Mouse (Mus musculus): ENCODE measurements around the gene Ipo4. TPM values are rescaled to one million over a fixed set of nuclear protein-coding genes. Genes with fewer than 3 reads are reported as not detected.

Gene Ipo4
- 12.4 and 38.3 TPM in 2 replicates for polyA plus RNA-seq (2012; ENCODE audit: insufficient read depth, low replicate concordance)

- Histone ChIP-seq H3K4me3 (replicated peaks) (peak within 1 kb of the TSS; percentile 98), H3K4me1 (peaks cover 42% of the 10 kb centered on the region), H3K27me3 (replicated peaks) (no peaks in the 10 kb centered on the region), H3K9me3 (no peaks in the 10 kb centered on the region), H3K36me3 (replicated peaks; ENCODE audit: low read length) (peaks cover 84% of the 10 kb centered on the region)
- no peak for TF ChIP-seq GATA1 (IDR thresholded peaks at IDR 0.05; ENCODE audit: borderline replicate concordance, low read length)
- TF ChIP-seq FLI1 (IDR thresholded peaks at IDR 0.05; ENCODE audit: low read length), result no peak
These were observed at the start of gene Ipo4 for GRCm38 (mm10) chr14:55635523-55636007. TSS of gene Ipo4 (minus strand) at chr14:55635957.

GRCm38 (mm10) chr14:55682118-55682493 lies 46.3 kb upstream of the Ipo4 start:
- Histone ChIP-seq H3K27me3 (replicated peaks) (no peaks in the 10 kb centered on the region), H3K4me1 (peaks cover 30% of the 10 kb centered on the region), H3K9me3 (no peaks in the 10 kb centered on the region), H3K36me3 (replicated peaks; ENCODE audit: low read length) (peaks cover 36% of the 10 kb centered on the region), H3K4me3 (replicated peaks) (peak overlapping the region; percentile 95)
- no peak for TF ChIP-seq GATA1 (IDR thresholded peaks at IDR 0.05; ENCODE audit: borderline replicate concordance, low read length)

GRCm38 (mm10) chr14:55681160-55682117 lies 45.7 kb upstream of the Ipo4 start, which contains the start of gene Tinf2:
TSS of gene Tinf2 (minus strand) at chr14:55681820.
- no peaks in the 10 kb centered on the region for H3K9me3 ChIP-seq
- no peaks in the 10 kb centered on the region for H3K27me3 ChIP-seq (replicated peaks)
- H3K4me3 ChIP-seq (replicated peaks), result peak within 1 kb of the TSS; percentile 95
- TF ChIP-seq FLI1 (IDR thresholded peaks at IDR 0.05; ENCODE audit: low read length), result peak; percentile 62
- no peak for TF ChIP-seq GATA1 (IDR thresholded peaks at IDR 0.05; ENCODE audit: borderline replicate concordance, low read length)
- peaks cover 30% of the 10 kb centered on the region for H3K4me1 ChIP-seq
- H3K36me3 ChIP-seq (replicated peaks; ENCODE audit: low read length), result peaks cover 43% of the 10 kb centered on the region

- Histone ChIP-seq H3K9me3 (no peaks in the 10 kb centered on the region), H3K4me1 (peaks cover 34% of the 10 kb centered on the region), H3K4me3 (replicated peaks) (no peak overlapping the region), H3K36me3 (replicated peaks; ENCODE audit: low read length) (peaks cover 66% of the 10 kb centered on the region), H3K27me3 (replicated peaks) (no peaks in the 10 kb centered on the region)
- TF ChIP-seq GATA1 (IDR thresholded peaks at IDR 0.05; ENCODE audit: borderline replicate concordance, low read length) (no peak), FLI1 (IDR thresholded peaks at IDR 0.05; ENCODE audit: low read length) (no peak)
These were observed 41.9 kb upstream of the Ipo4 start for GRCm38 (mm10) chr14:55677615-55678014.

GRCm38 (mm10) chr14:55672741-55673060 lies 36.9 kb upstream of the Ipo4 start:
- TF ChIP-seq FLI1 (IDR thresholded peaks at IDR 0.05; ENCODE audit: low read length), result no peak
- no peak for TF ChIP-seq GATA1 (IDR thresholded peaks at IDR 0.05; ENCODE audit: borderline replicate concordance, low read length)
- Histone ChIP-seq H3K4me1 (peaks cover 42% of the 10 kb centered on the region), H3K27me3 (replicated peaks) (no peaks in the 10 kb centered on the region), H3K36me3 (replicated peaks; ENCODE audit: low read length) (peaks cover 55% of the 10 kb centered on the region), H3K4me3 (replicated peaks) (peak overlapping the region; percentile 99), H3K9me3 (no peaks in the 10 kb centered on the region)

- peaks cover 43% of the 10 kb centered on the region for H3K4me1 ChIP-seq
- H3K36me3 ChIP-seq (replicated peaks; ENCODE audit: low read length), result peaks cover 49% of the 10 kb centered on the region
These were observed 36.3 kb upstream of the Ipo4 start, which contains the start of the genes Gmpr2 and Nedd8 for GRCm38 (mm10) chr14:55671833-55672740. TSS of gene Gmpr2 (plus strand) at chr14:55671941. TSS of gene Nedd8 (minus strand) at chr14:55672124.

GRCm38 (mm10) chr14:55671486-55671832 lies 35.7 kb upstream of the Ipo4 start:
- Histone ChIP-seq H3K4me3 (replicated peaks) (peak overlapping the region; percentile 99), H3K9me3 (no peaks in the 10 kb centered on the region), H3K36me3 (replicated peaks; ENCODE audit: low read length) (peaks cover 48% of the 10 kb centered on the region), H3K27me3 (replicated peaks) (no peaks in the 10 kb centered on the region), H3K4me1 (peaks cover 43% of the 10 kb centered on the region)
- TF ChIP-seq GATA1 (IDR thresholded peaks at IDR 0.05; ENCODE audit: borderline replicate concordance, low read length) (no peak), FLI1 (IDR thresholded peaks at IDR 0.05; ENCODE audit: low read length) (no peak)

More at GRCm38 (mm10) chr14:55671833-55672740, 36.3 kb upstream of the Ipo4 start, which contains the start of the genes Gmpr2 and Nedd8:
- H3K4me3 ChIP-seq (replicated peaks), result peak within 1 kb of the TSS; percentile 99
- no peaks in the 10 kb centered on the region for H3K27me3 ChIP-seq (replicated peaks)
- no peak for TF ChIP-seq GATA1 (IDR thresholded peaks at IDR 0.05; ENCODE audit: borderline replicate concordance, low read length)
- no peak for TF ChIP-seq FLI1 (IDR thresholded peaks at IDR 0.05; ENCODE audit: low read length)
- H3K9me3 ChIP-seq, result no peaks in the 10 kb centered on the region

- Histone ChIP-seq H3K27me3 (replicated peaks) (no peaks in the 10 kb centered on the region), H3K36me3 (replicated peaks; ENCODE audit: low read length) (peaks cover 62% of the 10 kb centered on the region), H3K4me1 (peaks cover 24% of the 10 kb centered on the region), H3K9me3 (no peaks in the 10 kb centered on the region), H3K4me3 (replicated peaks) (peak overlapping the region; percentile 94)
- TF ChIP-seq FLI1 (IDR thresholded peaks at IDR 0.05; ENCODE audit: low read length) (no peak), GATA1 (IDR thresholded peaks at IDR 0.05; ENCODE audit: borderline replicate concordance, low read length) (no peak)
These were observed 24.9 kb upstream of the Ipo4 start for GRCm38 (mm10) chr14:55660636-55661035.

GRCm38 (mm10) chr14:55659960-55660573 lies 24.3 kb upstream of the Ipo4 start, which contains the start of gene Mdp1:
TSS of gene Mdp1 (minus strand) at chr14:55660508.
- Histone ChIP-seq H3K4me3 (replicated peaks) (peak within 1 kb of the TSS; percentile 94), H3K36me3 (replicated peaks; ENCODE audit: low read length) (peaks cover 61% of the 10 kb centered on the region), H3K9me3 (no peaks in the 10 kb centered on the region), H3K4me1 (peaks cover 30% of the 10 kb centered on the region), H3K27me3 (replicated peaks) (no peaks in the 10 kb centered on the region)
- TF ChIP-seq FLI1 (IDR thresholded peaks at IDR 0.05; ENCODE audit: low read length), result no peak
- no peak for TF ChIP-seq GATA1 (IDR thresholded peaks at IDR 0.05; ENCODE audit: borderline replicate concordance, low read length)

Data from megakaryocyte, embryonic 14.5 days (primary cell).